In the genomic region with DNA sequence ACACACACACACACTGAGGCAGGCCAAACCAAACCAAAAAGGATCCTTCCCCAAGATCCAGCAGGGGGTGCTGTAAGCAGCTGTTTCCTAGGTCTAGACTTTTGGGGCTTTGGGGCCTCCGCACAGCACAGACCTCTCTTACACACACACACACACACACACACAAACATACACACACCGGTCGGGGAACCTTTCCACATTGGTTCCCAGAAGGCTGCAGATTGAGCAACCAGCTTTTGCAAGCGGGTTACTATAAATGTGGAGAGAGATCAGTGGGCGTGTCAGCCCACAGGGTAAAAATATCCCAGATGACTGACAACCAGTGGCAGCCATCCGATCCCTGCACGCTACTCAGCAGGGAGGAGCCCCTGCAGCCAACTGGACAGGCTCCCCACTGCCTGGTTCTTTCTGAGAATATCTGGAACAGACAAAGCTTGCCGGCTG, we compare ENCODE assay signal across 8 mouse cellular contexts.
A peak's percentile ranks its signal among the peaks of the same experiment; 100 is the strongest.
DNase-seq lines count a peak whose midpoint lies in the region; ATAC-seq lines count a peak whose summit lies in the region.

No protein-coding gene starts in this region.

- 25% methylated on average over 8 of the region's 8 CpGs for WGBS in forebrain, embryonic 14.5 days
- WGBS in heart, embryonic 16.5 days: 4% methylated on average over 8 of the region's 8 CpGs
- WGBS in lung, embryonic 15.5 days: 19% methylated on average over 8 of the region's 8 CpGs

- H3K27me3 ChIP-seq in forebrain, embryonic 14.5 days (replicated peaks; ENCODE audit: control insufficient read depth, insufficient read depth, low read length): no peaks in the 10 kb centered on the region
- no peaks in the 10 kb centered on the region for H3K27me3 ChIP-seq in heart, embryonic 16.5 days (ENCODE audit: control insufficient read depth, insufficient read depth, low read length)
- H3K27me3 ChIP-seq in lung, embryonic 15.5 days: no peaks in the 10 kb centered on the region

- no peaks in the 10 kb centered on the region for H3K36me3 ChIP-seq in forebrain, embryonic 14.5 days (ENCODE audit: control insufficient read depth, insufficient read depth, low read length)
- H3K36me3 ChIP-seq in heart, embryonic 16.5 days (ENCODE audit: control insufficient read depth, insufficient read depth): peaks cover 3% of the 10 kb centered on the region; the same call in 1 of the 2 replicates
- no peaks in the 10 kb centered on the region for H3K36me3 ChIP-seq in lung, embryonic 15.5 days

- H3K9me3 ChIP-seq in forebrain, embryonic 14.5 days (replicated peaks; ENCODE audit: control insufficient read depth, low read length): no peaks in the 10 kb centered on the region
- no peaks in the 10 kb centered on the region for H3K9me3 ChIP-seq in heart, embryonic 16.5 days (replicated peaks; ENCODE audit: control insufficient read depth, low read length)
- no peaks in the 10 kb centered on the region for H3K9me3 ChIP-seq in lung, embryonic 15.5 days

- no peak for ATAC-seq in cerebellum, adult (ENCODE audit: insufficient number of reproducible peaks, low FRiP score, low TSS enrichment)
- ATAC-seq in forebrain, embryonic 14.5 days: no peak
- peak; percentile 86 for ATAC-seq in heart, embryonic 16.5 days (replicated peaks; ENCODE audit: extremely low read depth, insufficient read depth, low FRiP score)
- peak; percentile 65 for ATAC-seq in lung, embryonic 15.5 days (ENCODE audit: borderline replicate concordance, extremely low read depth, low FRiP score, low TSS enrichment)

- no peak overlapping the region for H3K4me3 ChIP-seq in forebrain, embryonic 14.5 days (ENCODE audit: low read depth, low read length)
- no peak overlapping the region for H3K4me3 ChIP-seq in heart, embryonic 16.5 days (ENCODE audit: low read length)
- no peak overlapping the region for H3K4me3 ChIP-seq in lung, embryonic 15.5 days

- H3K9ac ChIP-seq in forebrain, embryonic 14.5 days (ENCODE audit: low read length): peak overlapping the region; percentile 25; the same call in 1 of the 2 replicates
- no peak overlapping the region for H3K9ac ChIP-seq in heart, embryonic 16.5 days (ENCODE audit: low read length)
- H3K9ac ChIP-seq in lung, embryonic 15.5 days: no peak overlapping the region

- H3K4me1 ChIP-seq in forebrain, embryonic 14.5 days (ENCODE audit: control insufficient read depth, insufficient read depth, low read length): peaks cover 3% of the 10 kb centered on the region; the same call in 1 of the 2 replicates
- H3K4me1 ChIP-seq in heart, embryonic 16.5 days (ENCODE audit: control insufficient read depth, insufficient read depth, low read length): peaks cover 21% of the 10 kb centered on the region
- peaks cover 13% of the 10 kb centered on the region for H3K4me1 ChIP-seq in lung, embryonic 15.5 days

- no peak overlapping the region for H3K4me2 ChIP-seq in forebrain, embryonic 14.5 days (ENCODE audit: low read length)
- H3K4me2 ChIP-seq in heart, embryonic 16.5 days (ENCODE audit: low read depth, low read length): peak overlapping the region; percentile 47
- H3K4me2 ChIP-seq in lung, embryonic 15.5 days: peak overlapping the region; percentile 19; the same call in 1 of the 2 replicates

- peak overlapping the region; percentile 33; the same call in 1 of the 2 replicates for H3K27ac ChIP-seq in forebrain, embryonic 14.5 days (ENCODE audit: low read depth, low read length)
- peak overlapping the region; percentile 88 for H3K27ac ChIP-seq in heart, embryonic 16.5 days (ENCODE audit: low read length)
- H3K27ac ChIP-seq in lung, embryonic 15.5 days: no peak overlapping the region

- peak; percentile 48 for DNase-seq in cerebellum, adult 11 months
- DNase-seq in brain, adult 2 months (ENCODE audit: low read depth, low spot score): peak; percentile 80
- DNase-seq in forebrain, embryonic 14.5 days (ENCODE audit: low spot score): peak; percentile 52
- DNase-seq in layer of hippocampus, adult 9-10 months (ENCODE audit: low spot score): peak; percentile 75
- DNase-seq in right cerebral cortex, postnatal 14 days: peak; percentile 53

Comparison
In these comparisons a context has a peak if more than half of its experiments do, and no peak if none do; other contexts are left out.
1. ATAC-seq: peak in heart, embryonic 16.5 days (single experiment) and lung, embryonic 15.5 days (single experiment); none in cerebellum, adult (single experiment) and forebrain, embryonic 14.5 days (single experiment).
2. Peak in every context shown above with its lines, with median percentiles within 50 percentile points of each other: DNase-seq.